Mouse (Mus musculus): ENCODE results near the gene Olfr951.

Gene Olfr951

DNA sequence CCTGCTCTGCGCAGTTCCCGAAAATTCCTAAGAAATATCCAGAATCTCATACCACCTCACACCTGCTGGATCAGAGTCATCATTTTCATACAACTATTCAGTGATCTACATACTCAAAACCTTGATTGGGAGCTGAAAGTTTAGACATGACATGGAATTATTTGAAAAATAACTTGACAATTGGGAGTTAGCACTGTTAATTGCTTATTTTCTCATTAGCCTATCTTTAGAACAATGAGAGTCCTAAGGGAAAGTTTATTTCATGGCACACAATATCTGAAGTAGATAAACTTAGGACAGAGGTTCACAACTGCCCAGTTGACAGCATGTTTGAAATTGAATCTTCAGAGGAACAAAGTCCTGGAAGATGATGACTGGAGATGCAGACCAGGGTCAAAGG is at the start of gene Olfr951:
Gene Olfr951 (plus strand): TSS at position 301 of the 400 bp plus-strand sequence.
- no peak for DNase-seq (ENCODE audit: low read depth, low spot score)

DNA sequence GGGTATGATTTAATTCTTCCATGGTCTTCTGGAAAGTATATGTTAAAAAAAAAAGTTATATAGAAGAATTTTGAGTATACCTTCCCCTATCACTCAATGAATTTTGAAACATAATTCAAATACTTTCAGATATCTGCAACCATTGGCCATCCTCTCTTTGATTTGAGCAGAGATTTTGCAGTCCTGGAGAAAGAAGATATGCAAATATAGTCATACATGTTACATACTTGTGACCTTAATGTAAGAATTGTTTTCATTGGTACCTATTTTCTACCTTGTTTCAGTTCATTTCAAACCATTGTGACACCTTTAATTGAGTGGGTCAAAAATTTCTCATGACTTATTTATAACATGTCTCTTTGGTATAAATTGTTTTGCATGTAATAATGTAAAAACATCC is 39.8 kb downstream of the Olfr951 start, which contains the start of gene Olfr952:
Gene Olfr952 (minus strand): TSS at position 101 of the 400 bp plus-strand sequence.
- DNase-seq (ENCODE audit: low read depth, low spot score): no peak
